Comparison of ENCODE assay signal across 7 mouse cellular contexts in genomic region chr7:82121746-82122145, GRCm38 (mm10). TPM values are rescaled to one million over a fixed set of nuclear protein-coding genes. Genes with fewer than 3 reads are reported as not detected.
DNase-seq lines count a peak whose midpoint lies in the region; ATAC-seq and TF ChIP-seq lines count a peak whose summit lies in the region.

No protein-coding gene starts in this region.

- peak; percentile 94 for TF ChIP-seq CTCF in lung, postnatal 0 days (IDR thresholded peaks at IDR 0.05)

- 0% methylated on average over 1 of the region's 1 CpGs for WGBS in lung, postnatal 0 days

- peak; percentile 77 for ATAC-seq in CD4-positive, CD25-positive, alpha-beta regulatory T cell, adult 4 months
- no peak for ATAC-seq in lung, postnatal 0 days

- H3K36me3 ChIP-seq in lung, postnatal 0 days (ENCODE audit: insufficient read depth, low read length) = no peaks in the 10 kb centered on the region

- H3K4me3 ChIP-seq in lung, postnatal 0 days (ENCODE audit: low read depth, low read length) = no peak overlapping the region

- no peaks in the 10 kb centered on the region for H3K9me3 ChIP-seq in lung, postnatal 0 days (ENCODE audit: low read length)

- DNase-seq in MEL-GATA-1-ER (ENCODE audit: extremely low read depth, low read depth) = peak; percentile 5
- peak; percentile 60 to 75 for DNase-seq in cerebellum, adult 18-20 months
- DNase-seq in frontal cortex, postnatal 14 days (ENCODE audit: low spot score in 2 of 2) = peak; percentile 14 to 73
- peak; percentile 77 for DNase-seq in layer of hippocampus, adult 11-12 months (ENCODE audit: low spot score)
- DNase-seq in lung, postnatal 0 days (ENCODE audit: low spot score) = peak; percentile 68
- peak; percentile 26 to 44 for DNase-seq in right cerebral cortex, postnatal 36 days (ENCODE audit: low spot score in 2 of 2)

- no peak overlapping the region for H3K9ac ChIP-seq in lung, postnatal 0 days (replicated peaks; ENCODE audit: low read depth)

- no peak for TF ChIP-seq EP300 in lung, postnatal 0 days (IDR thresholded peaks at IDR 0.05)

- no peaks in the 10 kb centered on the region for H3K4me1 ChIP-seq in lung, postnatal 0 days (ENCODE audit: insufficient read depth, low read depth, low read length)

- no peak overlapping the region for H3K27ac ChIP-seq in lung, postnatal 0 days (ENCODE audit: low read length)

- no peak overlapping the region for H3K4me2 ChIP-seq in lung, postnatal 0 days (replicated peaks; ENCODE audit: low read depth, low read length)

- no peaks in the 10 kb centered on the region for H3K27me3 ChIP-seq in lung, postnatal 0 days (replicated peaks; ENCODE audit: insufficient read depth, low read length)

RNA-seq across cellular contexts. Expression of gene Sh3gl3, which starts 51.9 kb away (rescaled TPM):
- polyA plus RNA-seq in CD4-positive, CD25-positive, alpha-beta regulatory T cell, adult 4 months (2017; shearing (Covaris generic)) = 1 to 10 TPM; 2.3 to 2.4 TPM
- 2.5 and 2.6 TPM in 2 replicates for polyA plus RNA-seq in lung, postnatal 0 days (2015; fragmentation: Nextera tagmentation; extraction: Ambion mirVana)

Comparison
In these comparisons a context has a peak if more than half of its experiments do, and no peak if none do; other contexts are left out.
1. DNase-seq: peak in every context shown above with its lines; median percentile 77 in layer of hippocampus, adult 11-12 months; 68 in lung, postnatal 0 days; 68 in cerebellum, adult 18-20 months; 44 in frontal cortex, postnatal 14 days; 35 in right cerebral cortex, postnatal 36 days; 5 in MEL-GATA-1-ER.